Mouse (Mus musculus) erythroblast, embryonic 14.5 days (primary cell): ENCODE measurements around the gene Gm49361.

ENCODE experiments used
- GATA1 ChIP-seq: IDR thresholded peaks from 2 replicates; pipeline ENCODE4 v1.6.1; 2012; ENCODE audit warnings: low read length, inconsistent platforms, mixed read lengths
- TAL1 ChIP-seq: IDR thresholded peaks from 3 replicates; pipeline ENCODE4 v1.6.1; 2012; ENCODE audit warnings: low read length, inconsistent platforms, mixed read lengths

DNA sequence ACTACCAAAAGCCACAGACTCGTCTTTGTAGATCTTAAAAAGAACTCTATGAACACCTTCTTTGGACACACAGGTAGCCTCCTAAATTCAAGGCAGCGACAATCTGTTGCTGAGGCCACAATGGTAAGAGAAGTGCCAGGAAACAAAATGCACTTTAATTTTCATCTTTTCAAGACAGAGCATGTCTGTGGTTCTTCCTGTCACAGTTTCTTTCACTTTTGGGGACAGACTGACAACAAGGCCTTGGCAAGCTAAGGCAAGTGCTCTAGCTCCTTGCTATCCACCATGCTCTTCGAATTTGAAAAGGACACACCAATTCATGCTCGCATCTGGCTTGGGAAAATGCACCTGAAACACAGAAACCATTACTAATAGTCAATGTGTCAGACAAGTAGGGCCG is 152.6 kb downstream of the Gm49361 start:
- no peak for TF ChIP-seq GATA1
- TF ChIP-seq TAL1, result no peak
